Mouse (Mus musculus) ES-Bruce4 (cell line): ENCODE results near the gene Dst.

Experiments
- CTCF ChIP-seq: IDR thresholded peaks from one replicate; pipeline ENCODE4 v1.8.1; 2011; ENCODE audit warnings: low read depth, low read length
- EP300 ChIP-seq: IDR thresholded peaks from 2 replicates; pipeline ENCODE4 v1.6.1; 2011; ENCODE audit warnings: low read depth, low read length; ENCODE audit not compliant: insufficient read depth

DNA sequence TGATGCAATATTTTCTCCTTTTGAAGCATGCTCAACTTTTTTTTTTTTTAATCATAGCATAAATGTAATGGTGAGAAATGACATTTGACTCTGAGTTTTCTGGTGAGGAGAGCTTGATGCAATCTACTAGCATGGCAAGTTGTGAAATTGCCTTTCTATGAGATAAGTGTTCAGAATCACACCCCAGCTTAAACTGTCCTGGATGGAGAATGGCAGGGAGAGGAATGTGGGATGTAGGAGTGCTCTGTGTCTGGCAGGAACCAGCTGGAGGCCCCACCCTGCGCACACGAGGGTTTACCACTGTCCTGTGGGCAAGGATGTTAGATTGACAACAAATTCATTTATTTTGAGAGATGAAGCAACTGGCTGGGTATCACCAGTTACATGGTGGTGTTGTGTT is 202.8 kb downstream of the Dst start:
- 0 out of 2 replicates have a peak, but pooled peaks have one; percentile 20 for TF ChIP-seq EP300
- TF ChIP-seq CTCF, result no peak
